Mouse (Mus musculus) kidney, postnatal 25 days (tissue): ENCODE data around the gene Ppara.

Experiments
- DNase-seq, 2 experiments: peaks; one replicate each; pipeline ENCODE4 v3.0.0; 2021; ENCODE audit warnings: mixed read lengths in 2 of 2

Gene Ppara

DNA sequence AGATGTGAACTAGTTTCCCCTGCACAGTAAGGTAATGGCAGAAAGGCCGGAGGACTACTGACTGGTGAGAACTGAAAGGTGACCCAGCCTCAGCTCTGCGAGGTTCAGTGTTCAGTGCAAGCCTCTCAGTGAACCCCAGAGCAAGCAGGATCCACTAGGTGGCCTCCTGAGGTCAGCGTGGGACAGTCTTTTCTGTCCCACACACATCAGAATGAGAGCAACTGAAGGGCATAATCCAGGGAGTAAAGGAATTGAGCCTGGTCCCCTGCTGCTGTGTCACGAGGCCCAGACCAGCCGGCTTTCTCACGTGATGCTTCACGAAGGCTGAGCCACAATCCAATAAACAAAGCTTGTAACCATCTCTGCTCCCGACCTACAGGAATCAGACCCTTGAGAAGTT, 73.7 kb downstream of the Ppara start:
- peak; percentile 22 to 54 for DNase-seq

DNA sequence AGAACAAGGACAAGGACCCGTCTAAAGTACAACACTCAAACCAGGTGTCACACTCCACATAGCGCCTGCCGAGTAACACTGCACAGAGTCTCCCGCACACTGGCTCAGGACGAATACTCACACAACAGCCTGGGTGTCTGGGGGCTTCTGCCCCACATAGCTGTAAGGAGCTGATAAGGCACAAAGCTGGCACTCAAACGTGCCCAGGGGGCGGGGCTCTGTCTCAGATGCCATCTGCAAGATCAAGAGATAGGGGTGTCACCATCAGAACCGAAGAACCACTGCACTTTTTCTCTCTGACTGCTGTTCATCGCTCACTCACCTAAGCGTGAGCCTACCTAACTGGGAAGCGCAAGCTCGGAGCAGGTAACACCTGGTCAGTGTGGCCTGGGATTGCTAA, 74.3 kb downstream of the Ppara start:
- no peak for DNase-seq

DNA sequence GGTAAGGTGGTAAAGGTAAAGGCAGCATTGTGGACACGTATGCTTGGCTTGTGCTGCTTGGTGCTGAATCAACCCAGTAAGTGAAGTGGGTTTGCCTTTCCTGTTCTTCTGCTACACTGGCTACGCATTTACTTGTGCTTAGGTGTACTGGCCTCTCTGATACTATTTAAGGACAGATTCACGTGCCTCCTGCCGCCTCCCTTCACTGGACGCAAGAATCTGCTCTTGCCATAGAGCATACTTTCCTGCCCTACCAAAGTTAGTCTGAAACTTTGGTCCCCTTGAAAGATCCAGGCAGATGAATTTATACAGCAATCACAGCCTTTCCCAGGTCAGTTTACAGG, 75.7 kb downstream of the Ppara start:
- DNase-seq: no peak

DNA sequence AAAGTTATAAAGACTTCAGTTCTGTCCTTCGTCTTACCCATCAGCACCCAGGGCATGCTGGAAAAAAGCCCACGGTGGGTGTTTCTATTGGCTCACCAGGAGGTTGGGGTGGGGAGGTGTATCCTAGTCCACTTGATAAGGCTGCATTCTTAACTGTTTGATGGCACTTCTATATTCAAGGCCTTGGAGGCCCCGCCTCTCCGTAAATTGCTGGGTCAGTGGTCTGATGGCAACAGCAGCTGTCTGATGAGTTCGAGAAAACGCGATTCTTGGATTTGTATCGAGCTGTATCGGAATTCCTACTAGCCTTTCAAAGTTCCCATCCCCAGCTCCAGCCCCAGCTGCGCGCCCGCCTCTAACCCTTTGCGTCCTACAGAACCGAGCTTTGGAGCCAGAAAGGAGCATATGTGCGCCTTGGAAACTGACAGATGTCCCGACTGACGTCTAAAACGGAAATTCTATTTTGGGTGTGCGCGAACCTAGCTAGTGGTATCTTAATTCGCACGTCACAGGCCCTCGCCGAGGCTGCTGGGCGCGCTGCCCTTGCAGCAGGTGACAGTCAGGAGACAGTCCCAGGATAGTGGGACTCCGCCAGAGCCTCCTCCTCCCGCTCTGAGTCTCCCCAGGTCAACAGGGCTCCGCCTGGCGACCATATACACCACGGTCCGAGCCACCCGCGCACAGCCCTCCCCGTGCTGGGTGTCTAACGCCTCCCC, 76.2 kb downstream of the Ppara start:
- peak; percentile 55 to 71 for DNase-seq

DNA sequence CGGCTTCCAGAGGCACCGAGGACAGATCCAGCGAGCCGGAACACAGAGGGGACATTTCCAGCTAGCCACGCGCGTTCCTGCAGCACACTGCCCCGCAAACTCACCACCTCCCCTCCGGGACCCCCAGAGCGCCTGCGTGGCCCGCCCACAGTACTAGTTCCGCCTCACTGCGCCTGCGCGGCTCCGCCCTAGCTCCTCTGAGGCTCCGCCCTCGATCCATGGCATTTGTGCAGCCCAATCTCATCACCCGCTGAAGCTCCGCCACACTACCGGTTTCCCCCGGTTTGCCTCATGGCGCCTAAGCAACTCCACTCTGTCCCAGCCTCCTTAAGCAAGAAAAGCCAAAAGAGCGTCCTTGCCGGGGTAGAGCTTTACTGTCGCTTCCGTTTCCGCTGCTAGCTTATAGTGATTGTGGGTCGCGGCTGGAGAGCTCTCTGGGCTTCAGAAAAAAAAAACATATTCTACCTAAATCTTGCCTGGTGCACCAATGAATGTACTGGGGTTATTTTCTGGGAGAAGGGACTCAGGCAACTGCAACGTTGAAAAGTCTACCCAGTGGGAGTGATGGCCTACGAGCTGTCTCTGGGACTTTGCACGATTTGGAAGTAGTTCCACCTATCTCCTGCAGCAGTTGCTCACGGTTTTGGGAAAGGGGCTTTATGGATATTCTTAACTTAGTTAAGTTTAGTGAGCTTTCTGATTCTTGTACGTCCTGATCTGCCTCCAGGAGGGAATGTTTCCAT, 76.9 kb downstream of the Ppara start, which contains the start of gene Cdpf1:
Cdpf1 (minus strand) TSS at position 163 of the 743 bp plus-strand sequence.
- peak; percentile 98 to 99 for DNase-seq

DNA sequence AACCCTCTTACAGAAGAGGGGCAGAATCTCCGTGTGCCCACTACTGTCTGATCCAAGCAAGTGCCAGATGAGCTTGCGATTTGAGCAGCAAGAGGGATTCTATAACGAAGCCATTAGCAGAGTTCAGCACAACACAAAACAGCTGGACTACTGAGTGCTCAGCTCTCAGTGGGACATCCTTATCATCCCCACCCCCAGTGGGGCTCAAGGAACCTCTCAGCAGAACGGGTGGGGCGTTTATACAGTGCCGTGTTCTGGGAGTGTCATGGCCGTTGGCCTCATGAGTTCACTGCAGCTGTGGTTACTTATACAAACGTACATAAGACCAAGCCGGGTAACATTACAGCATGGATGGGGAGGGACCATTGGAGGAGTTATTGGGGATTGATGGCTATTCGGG, 78.6 kb downstream of the Ppara start:
- DNase-seq: no peak

DNA sequence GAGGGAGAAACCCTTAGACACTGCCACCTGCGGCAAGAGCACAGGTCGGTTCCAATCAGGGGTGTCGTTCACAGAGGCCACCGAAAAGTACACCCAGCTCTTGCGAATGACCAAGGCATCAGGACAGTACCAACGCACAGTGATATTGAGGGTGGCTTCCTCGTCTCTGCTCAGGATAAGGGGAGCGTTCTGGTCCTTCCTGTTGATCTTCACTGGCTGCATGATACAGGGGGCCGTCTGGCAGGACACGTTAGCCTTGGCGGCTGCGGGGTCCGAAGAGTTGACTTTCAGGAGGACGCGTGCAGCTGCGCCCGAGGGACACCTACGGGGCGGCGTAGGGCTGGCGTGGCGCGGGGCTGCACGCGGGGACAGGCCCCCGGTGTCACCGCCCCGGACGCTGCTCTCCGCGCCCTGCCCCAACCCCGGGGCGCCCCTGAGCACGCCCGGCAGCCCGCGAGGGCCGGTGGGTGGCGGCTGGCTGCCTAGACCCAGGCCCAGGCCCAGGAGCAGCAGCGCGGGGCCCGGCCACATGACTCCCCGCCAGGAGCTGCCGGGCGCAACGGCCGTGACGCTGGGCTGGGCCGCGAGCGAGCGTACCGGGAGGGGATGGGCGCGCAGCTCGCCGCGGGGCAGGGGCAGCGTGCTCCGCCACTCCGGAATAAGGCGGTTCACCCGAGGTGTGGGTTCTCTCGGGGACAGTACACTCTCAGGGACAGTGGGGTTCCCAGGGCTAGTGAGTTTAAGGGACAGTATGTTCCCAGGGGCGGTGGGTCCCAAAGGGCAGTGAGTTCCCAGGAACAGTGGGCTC, 86.6 kb downstream of the Ppara start, which contains the start of gene Pkdrej:
Pkdrej (minus strand) TSS at position 532 of the 808 bp plus-strand sequence.
- DNase-seq: peak; percentile 12 to 56

DNA sequence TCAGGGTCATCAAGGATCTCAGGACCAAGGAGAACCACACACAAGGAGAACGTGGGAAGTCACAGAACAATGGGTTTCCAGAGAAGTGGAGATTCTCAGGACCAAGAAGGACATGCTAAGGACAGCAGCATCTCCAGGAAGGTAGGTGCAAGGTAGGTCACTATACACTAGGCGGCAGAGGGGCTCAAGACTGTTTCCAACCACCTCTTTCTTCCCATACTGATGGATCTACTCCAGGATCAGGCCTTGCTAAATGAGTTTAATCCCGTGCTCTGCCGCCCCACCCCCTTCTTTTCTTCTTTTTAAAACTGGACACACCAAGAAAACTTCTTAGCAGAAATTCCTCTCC, 87.2 kb downstream of the Ppara start:
- DNase-seq: no peak

DNA sequence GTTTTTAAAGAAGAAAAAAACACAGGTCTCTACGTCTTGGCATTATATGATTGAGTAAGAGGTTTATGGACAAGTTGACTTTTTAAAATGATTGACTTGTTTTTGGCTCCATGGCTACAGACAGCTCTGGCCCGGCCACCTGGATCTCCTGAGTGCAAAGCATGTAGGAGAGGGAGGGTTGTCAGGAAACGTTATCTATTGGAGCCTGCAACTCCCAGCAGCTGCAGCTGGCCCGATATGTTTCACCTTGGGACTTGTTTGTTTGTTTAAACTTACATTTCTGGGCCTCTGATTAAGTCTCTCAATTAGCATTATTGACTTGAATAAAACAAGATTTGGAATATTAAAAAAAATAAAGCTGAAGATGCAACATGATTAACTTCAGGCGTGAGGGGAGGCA, 91.9 kb downstream of the Ppara start:
- DNase-seq: no peak

DNA sequence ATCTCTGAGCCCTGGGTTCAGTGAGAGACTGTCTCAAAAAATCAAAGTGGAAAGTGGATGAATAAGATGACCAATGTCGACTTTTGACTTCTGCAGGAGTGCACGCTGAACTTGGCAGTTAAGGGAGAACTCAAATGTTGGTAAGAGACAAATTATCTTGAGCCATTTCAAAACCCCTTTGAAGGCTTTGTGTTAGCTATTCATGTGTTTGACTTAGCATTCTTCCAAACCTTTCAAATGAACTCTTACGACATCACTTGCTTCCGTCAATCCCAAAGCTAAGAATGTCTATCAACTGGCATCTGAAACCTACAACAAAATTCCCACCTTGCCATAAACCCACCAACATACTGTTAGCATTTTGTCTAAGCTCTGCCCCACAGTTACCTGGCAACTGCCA, 93.3 kb downstream of the Ppara start:
- DNase-seq: no peak

DNA sequence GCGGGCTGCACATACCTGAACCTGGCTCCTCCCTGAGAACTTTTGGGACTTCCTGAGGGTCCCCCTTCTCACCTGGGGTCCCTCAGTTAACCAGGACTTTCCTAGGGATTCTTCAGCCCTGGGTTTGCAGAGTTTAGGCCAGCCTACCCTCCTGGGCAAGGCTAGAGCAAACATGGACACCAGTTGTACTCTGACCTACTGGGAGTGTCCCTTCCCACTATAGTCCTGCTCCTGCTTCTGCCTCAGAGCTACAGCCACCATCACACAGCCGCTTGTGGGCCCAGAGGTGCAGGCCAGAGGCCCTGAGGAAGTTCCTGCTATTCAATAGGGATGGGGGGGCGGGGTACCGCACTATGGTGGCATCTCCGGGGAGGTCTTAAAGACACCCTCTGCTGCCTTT, 94.7 kb downstream of the Ppara start:
- no peak for DNase-seq

DNA sequence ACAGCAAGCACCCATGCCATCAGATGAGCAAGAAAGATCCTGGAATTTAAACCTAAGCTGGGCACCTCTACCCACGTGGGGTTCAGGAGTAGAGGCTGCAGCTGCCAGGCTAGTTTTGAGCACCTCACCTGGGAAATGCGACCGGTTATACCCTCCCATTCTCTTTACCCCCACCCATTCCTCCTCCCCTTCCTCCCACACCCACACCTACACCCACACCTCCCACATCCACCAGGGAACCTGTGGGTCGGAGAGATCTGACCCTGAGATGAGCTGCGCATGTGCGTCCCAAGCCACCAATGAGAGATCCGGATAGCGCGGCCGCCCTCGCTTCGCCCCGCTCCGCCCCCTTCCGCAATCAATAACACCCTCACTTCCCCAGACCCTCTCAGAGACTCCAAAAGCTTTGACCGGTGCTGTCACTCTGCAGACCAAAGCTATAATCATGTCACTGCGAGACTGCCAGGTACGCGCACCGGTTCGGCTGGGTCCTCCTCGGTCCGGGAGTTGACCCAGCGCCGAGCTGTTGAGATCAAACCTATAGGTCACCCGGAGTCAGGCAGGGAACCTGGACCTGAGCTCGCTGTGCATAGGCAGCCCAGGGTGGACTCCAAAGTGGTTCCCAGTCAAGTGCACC, 97.3 kb downstream of the Ppara start, which contains the start of gene Ttc38:
Ttc38 (plus strand) TSS at position 353 of the 637 bp plus-strand sequence.
- peak; percentile 93 to 96 for DNase-seq

DNA sequence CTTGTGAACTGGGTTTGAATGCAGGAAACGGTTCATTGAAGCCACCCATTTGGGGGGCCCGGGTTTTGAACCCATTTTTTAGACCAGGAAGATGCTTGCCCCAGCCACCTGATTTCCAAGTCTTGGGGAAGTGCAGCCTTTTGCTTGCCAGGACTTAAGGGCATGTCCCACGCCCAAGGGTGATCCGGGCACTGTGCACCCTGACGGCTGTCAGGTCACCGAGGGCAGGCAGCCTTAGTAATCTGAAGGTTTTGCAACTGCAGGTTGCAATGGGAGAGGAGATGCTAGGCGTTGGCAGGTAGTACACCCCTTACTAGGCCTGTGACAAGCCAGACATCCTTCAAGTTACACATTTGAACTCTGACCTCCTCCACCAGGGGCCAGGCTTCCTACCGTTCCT, 97.8 kb downstream of the Ppara start:
- DNase-seq: peak in 1 of 2 experiments; percentile 10

DNA sequence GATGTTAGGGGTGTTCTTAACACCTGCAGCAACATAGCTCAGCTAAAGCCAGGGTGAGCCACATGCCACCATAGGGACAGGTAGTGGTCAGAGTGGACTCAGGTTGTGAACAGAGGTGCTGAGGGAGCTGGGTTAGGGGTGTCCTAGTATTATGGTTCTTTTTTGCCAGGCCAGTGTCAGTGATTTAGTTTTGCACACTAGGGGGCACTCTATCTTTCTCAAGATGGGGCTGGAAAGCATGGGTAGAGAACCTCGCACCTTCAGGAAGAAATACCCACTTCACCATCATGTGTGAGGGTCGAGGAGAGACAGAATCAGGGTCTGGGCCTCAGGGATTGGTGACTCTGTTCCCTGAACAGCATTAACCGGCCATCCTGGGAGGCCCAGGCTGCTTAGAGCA, 100.6 kb downstream of the Ppara start:
- no peak for DNase-seq

DNA sequence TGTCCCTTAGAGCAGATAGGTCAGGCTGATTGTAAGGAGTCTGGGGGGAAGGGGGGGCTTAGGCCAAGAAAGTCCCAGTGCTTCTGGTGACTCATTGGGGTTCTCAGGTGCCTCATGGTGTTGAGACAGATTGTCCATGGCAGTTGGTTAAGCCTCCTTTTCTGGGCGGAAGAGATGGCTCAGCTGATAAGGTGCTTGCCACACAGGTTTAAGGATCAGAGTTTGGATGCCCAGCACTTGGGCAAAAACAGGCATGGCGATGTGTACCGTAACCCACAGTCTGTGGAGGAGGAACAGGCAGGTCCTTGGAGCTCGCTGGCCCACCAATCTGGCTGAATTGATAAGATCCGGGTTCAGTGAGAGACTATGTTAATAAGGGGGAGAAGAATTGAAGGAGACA, 102.1 kb downstream of the Ppara start:
- DNase-seq: no peak

DNA sequence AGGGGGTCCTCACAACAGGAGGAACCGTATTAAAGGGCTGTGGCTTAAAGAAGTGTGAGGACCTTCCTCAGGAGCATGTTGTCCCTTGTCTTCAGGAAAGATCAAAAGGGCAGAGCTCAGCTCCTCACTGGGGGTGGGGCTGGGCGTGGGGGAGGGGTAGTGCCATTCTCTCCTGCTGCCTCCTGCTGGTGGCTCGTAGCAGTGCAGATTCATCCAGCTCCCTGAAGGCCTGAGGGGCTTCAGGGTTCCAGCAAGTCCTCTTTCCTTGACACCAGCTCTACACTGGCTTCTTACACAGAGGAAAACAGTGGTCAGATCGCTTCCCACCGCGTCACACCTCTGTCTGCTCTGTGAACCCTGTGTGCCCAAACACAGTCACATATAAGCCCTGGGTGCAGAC, 106.2 kb downstream of the Ppara start:
- peak in 1 of 2 experiments; percentile 41 for DNase-seq

DNA sequence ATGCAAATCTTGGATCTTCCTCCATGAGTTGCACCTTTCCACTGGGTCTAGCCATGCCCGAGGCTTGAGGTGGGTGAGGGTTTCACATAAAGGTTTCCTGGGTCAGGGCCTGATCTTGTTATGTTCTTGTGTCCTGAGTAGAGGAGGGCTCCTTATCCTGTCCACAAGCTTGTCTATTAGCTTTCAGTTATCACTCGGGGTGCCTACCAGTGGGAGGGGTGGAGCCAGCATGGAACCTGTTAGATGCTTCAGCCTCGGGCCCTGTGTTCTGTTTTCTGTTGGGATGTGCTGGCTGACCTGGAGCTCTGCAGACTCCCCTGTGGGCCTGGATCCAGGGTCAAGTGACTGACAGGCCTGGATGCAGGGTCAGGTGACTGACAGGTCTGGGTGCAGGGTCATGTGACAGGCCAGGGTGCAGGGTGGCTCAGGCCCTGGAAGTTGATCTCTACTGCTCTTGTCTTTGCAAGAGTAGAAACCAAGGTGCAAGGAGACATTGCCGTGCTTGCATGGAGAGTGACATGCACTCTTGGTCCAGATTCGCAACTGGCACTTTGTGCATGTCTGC, 107.1 kb downstream of the Ppara start:
- peak; percentile 71 to 87 for DNase-seq

DNA sequence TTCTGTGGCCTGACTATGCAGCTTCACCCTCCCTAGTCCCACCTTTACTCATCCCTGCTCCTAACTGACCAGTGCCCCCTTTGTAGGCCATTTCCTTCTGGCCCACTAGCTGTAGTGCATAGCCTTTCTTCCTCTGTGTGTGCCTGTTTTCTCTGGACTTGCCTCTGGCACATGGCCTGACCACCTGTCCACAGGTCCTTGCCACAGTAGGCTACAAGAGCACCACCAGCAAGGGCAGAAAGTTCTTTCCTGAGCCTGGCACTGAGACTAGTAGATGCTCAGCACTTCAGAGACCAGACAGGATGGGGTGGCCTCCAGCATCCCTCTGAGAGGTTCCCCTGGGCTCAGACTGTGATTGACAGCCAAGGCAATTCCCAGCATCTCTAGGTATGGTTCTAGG, 110.3 kb downstream of the Ppara start:
- no peak for DNase-seq

DNA sequence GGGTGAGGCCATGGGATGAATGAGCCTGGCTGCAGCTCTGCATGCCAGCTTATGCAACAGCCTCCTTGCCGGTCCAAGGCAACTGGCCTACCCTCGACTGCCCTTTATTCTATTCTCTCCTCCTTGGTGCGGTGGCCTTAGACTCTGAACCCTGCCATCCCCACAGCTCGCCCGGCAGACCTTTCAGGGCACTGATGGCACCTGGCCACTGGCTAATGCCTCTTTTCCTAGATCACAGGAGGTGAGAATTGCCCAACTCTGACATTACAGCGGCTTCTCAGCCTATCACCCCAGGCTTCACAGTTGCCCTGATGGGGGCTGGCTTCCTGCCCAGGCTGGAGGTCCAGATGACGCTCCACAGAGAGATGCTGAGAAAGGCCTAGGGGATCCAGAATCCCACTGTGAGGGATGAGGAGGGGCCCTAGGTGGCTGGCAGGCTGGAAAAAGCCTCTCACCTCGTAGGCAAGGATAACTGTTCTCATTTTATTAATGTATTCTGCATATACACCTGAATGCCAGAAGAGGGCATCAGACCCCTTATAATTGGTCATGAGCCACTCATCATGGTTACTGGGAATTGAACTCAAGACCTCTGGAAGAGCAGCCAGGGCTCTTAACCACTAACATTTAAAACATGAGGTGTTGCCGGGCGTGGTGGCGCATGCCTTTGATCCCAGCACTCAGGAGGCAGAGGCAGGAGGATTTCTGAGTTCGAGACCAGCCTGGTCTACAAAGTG, 117.0 kb downstream of the Ppara start:
- peak; percentile 40 to 86 for DNase-seq
